Mouse (Mus musculus) adrenal gland (tissue): ENCODE measurements around the gene Vmn1r38.
"Not testable (repeated sequence)": the region's sequence is repeated elsewhere in the genome, so short reads cannot be mapped to it uniquely, and the experiment has no call there.

Experiments used
- intact Hi-C: fragments of 180-260 bp; cut with DNase I; formaldehyde crosslinking; loops from one replicate; pipeline ENCODE4 v1.15.1; 2025
- long read RNA-seq, 2 experiments: library from polyadenylated mRNA; unstranded; transcript quantifications; one replicate each; pipeline ENCODE4 v2.0.0; 2020; ENCODE audit warnings: borderline replicate concordance in 1 of 2; ENCODE audit not compliant: insufficient replicate concordance in 1 of 2

Gene Vmn1r38
- long read RNA-seq, experiment 1 = 0 reads
- long read RNA-seq, experiment 2 = 0 reads

DNA sequence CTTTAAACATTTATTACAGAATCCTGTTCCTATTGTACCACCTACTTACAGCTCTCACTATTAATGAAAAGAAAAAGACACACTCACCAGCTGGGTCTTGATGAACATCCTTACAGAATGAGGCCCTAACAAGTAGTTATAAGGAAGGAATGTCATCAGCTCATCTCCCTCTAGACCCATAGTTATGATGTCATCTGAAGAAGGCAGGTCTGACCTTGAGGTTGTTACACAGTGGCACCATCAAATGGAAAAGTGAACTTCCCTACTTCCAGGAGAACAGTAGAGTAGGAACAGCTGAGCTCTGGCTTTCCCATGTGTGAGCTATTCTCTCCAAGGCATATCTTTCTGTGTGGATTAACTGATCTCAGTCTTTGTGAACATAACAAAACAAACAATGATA is at the start of gene Vmn1r38:
Gene Vmn1r38, minus strand, starts transcription at position 101 of the 400 bp plus-strand sequence.
- intact Hi-C loops = not testable (repeated sequence)

GRCm38 (mm10) chr6:66810509-66810908 is 28.1 kb upstream of the Vmn1r38 start, which contains the start of gene Vmn1r39:
Gene Vmn1r39, minus strand, starts transcription at chr6:66810609.
- intact Hi-C loops = no loop called here

- intact Hi-C loops = no loop called here
These were observed 23.9 kb upstream of the Vmn1r38 start for GRCm38 (mm10) chr6:66806311-66806710.

DNA sequence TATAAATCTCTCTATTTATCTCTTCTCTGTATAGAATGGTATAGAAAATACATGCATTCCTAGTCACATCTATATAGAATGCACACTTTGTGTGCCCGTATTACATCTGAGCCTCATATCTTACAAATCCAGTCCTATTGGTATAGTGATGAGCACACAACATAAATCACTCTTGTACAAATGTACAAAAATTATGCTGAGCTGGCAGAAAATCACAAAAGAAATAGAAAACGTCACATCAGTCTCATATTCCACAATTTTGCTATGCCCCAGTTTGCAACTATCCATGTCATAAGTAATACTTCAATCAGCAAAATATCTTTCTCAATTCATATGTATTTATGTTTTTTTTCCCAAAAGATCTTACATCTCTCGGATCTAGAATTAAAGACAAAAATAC is 23.3 kb upstream of the Vmn1r38 start:
- intact Hi-C loops = no loop called here

- intact Hi-C loops = not testable (repeated sequence)
These were observed 53.3 kb downstream of the Vmn1r38 start, which contains the start of gene Vmn1r37 for GRCm38 (mm10) chr6:66729082-66729481. Gene Vmn1r37, plus strand, starts transcription at chr6:66729382.
